Mouse (Mus musculus) kidney, embryonic 16.5 days (tissue): Measurements from ENCODE around the gene Kxd1. TPM values are rescaled to one million over a fixed set of nuclear protein-coding genes. Genes with fewer than 3 reads are reported as not detected.

Source experiments
- ATAC-seq: fragments of 200-750 bp; cut with Nextera tagmentation; 2 replicates; pipeline ENCODE4 v1.8.0; 2017; ENCODE audit warnings: moderate TSS enrichment; ENCODE audit not compliant: low FRiP score, low TSS enrichment
- H3K27ac ChIP-seq: fragments of 300-500 bp; sonication (generic); 2 replicates; pipeline ENCODE4 v1.5.1; 2014; ENCODE audit warnings: low read length
- H3K27me3 ChIP-seq: fragments of 300-500 bp; sonication (generic); 2 replicates; pipeline ENCODE4 v1.6.1; 2014; ENCODE audit warnings: low read length, control low read depth, mixed read lengths; ENCODE audit not compliant: insufficient read depth
- H3K36me3 ChIP-seq: fragments of 300-500 bp; sonication (generic); 2 replicates; pipeline ENCODE4 v1.6.1; 2014; ENCODE audit warnings: low read length, control low read depth, mixed read lengths; ENCODE audit not compliant: insufficient read depth
- H3K4me1 ChIP-seq: fragments of 300-500 bp; sonication (generic); 2 replicates; pipeline ENCODE4 v1.6.1; 2014; ENCODE audit warnings: low read length, control low read depth, mixed read lengths; ENCODE audit not compliant: insufficient read depth
- H3K4me2 ChIP-seq: fragments of 300-500 bp; sonication (generic); replicated peaks from 2 replicates; pipeline ENCODE4 v1.6.1; 2014; ENCODE audit warnings: low read depth, low read length
- H3K4me3 ChIP-seq: fragments of 300-500 bp; sonication (generic); 2 replicates; pipeline ENCODE4 v1.5.1; 2014; ENCODE audit warnings: mild to moderate bottlenecking, low read length
- H3K9ac ChIP-seq: fragments of 300-500 bp; sonication (generic); replicated peaks from 2 replicates; pipeline ENCODE4 v1.6.1; 2014; ENCODE audit warnings: low read length
- H3K9me3 ChIP-seq: fragments of 300-500 bp; sonication (generic); 2 replicates; pipeline ENCODE4 v1.6.1; 2016; ENCODE audit warnings: low read length, control low read depth
- WGBS: fragments of 180-500 bp; shearing (Covaris S2); extraction: QIAGEN DNeasy Blood & Tissue Kit; methylation state at CpG from one replicate; pipeline ENCODE4 v1.1.7; 2014; 5-methylcytosine and 5-hydroxymethylcytosine counted together
- polyA plus RNA-seq: library from polyadenylated mRNA; unstranded; fragments of >200 nt; fragmentation: Nextera tagmentation; extraction: Ambion mirVana; gene quantifications from 2 replicates; pipeline ENCODE4 v1.2.1, GENCODE M21; 2015

The Kxd1 gene
- polyA plus RNA-seq, 1 experiment from 2014 or later = 65.4 TPM

GRCm38 (mm10) chr8:70489576-70489975, 38.2 kb downstream of the Kxd1 start:
- Histone ChIP-seq H3K4me3 (peak overlapping the region; percentile 42), H3K9me3 (no peaks in the 10 kb centered on the region), H3K4me1 (peaks cover 66% of the 10 kb centered on the region), H3K36me3 (no peaks in the 10 kb centered on the region), H3K4me2 (peak overlapping the region; percentile 60), H3K27me3 (peaks cover 99% of the 10 kb centered on the region), H3K9ac (0 out of 2 replicates have a peak overlapping the region, but pooled peaks have one; percentile 39), H3K27ac (no peak overlapping the region)
- 0 out of 2 replicates have a peak, but pooled peaks have one; percentile 27 for ATAC-seq
- WGBS = 0% methylated on average over 40 of the region's 41 CpGs

- 1% methylated on average over 14 of the region's 14 CpGs for WGBS
- H3K4me1 ChIP-seq = peaks cover 60% of the 10 kb centered on the region
- ATAC-seq = no peak
- peak overlapping the region; percentile 60 for H3K4me2 ChIP-seq
- peaks cover 97% of the 10 kb centered on the region for H3K27me3 ChIP-seq
- no peak overlapping the region for H3K27ac ChIP-seq
- no peaks in the 10 kb centered on the region for H3K9me3 ChIP-seq
- H3K9ac ChIP-seq = 0 out of 2 replicates have a peak overlapping the region, but pooled peaks have one; percentile 39
- no peaks in the 10 kb centered on the region for H3K36me3 ChIP-seq
- peak overlapping the region; percentile 42 for H3K4me3 ChIP-seq
Measured at GRCm38 (mm10) chr8:70488931-70489470, 38.8 kb downstream of the Kxd1 start.

DNA sequence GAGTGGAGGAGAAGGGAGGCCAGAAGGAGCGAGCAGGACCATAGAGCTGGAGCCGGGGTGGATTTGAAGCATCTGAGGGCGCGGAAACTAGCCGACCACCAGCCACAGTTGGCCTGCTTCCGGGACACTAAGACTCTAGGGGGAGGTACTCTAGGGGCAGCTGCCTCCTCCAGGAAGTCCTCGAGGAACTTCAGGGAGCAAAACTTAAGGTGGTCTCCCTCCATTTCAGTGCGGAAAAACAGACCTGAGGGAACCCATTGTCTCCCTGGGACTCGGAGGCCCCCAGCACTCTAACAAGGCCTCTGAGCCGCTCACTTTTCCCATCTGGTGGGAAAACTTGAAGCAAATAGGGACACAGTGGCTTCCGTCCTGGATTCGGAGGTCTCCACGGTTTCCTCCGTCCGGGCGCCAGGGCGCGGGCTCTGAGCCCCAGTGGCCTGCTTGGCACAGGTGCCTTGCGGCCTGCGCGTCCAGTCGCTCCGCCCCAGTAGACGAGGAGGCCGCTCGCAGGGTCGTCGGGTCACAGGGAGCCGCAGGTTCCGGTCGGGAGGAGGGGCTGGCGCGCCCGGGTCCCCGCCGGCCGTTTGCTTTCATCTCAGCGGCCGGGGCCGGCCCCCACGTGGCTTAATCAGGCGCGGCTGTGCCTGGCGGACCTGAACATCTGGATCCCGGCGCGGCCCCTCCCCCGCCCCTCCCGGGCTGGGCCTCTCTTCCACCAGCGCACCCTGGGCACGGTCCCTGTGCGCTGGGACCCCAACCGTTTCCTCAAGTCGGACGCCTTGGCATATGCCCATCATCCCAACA, 39.6 kb downstream of the Kxd1 start:
- Histone ChIP-seq H3K4me2 (peak overlapping the region; percentile 58), H3K27me3 (peaks cover 96% of the 10 kb centered on the region), H3K4me3 (peak overlapping the region; percentile 39), H3K27ac (no peak overlapping the region), H3K9me3 (no peaks in the 10 kb centered on the region), H3K4me1 (peaks cover 52% of the 10 kb centered on the region), H3K9ac (peak overlapping the region; percentile 52), H3K36me3 (no peaks in the 10 kb centered on the region)
- peak; percentile 49 for ATAC-seq
- WGBS = 2% methylated on average over 49 of the region's 55 CpGs

DNA sequence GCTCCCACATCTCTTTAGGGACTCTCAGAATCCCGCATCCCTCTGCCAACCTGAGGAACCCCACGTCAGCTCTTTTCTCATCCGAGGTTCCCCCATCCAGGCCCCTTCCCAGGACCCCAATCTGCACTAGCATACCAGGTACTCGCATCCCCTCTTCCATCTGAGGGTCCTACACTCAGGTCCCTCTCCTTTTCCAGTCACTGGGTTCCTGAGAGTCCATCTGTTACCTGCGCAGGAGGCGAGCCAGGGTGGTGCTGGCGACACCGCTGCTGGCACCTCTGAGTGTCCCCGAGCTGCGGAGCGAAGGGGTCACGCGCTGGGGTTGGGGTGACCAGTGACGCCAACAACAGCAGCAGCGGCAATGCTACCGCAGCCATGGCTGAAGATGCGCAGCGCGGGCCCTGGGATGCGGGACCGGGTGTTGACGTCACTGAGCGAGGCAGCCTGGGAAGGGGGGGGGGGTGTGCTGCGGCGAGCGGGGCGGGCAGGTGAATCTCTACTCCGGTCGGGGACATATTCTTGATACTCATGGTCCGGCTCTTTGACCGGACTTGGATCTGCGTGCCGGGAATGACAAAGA, 40.7 kb downstream of the Kxd1 start, which contains the start of gene Tmem59l:
Tmem59l (minus strand) TSS at position 418 of the 580 bp plus-strand sequence.
- Histone ChIP-seq H3K27me3 (peaks cover 86% of the 10 kb centered on the region), H3K36me3 (no peaks in the 10 kb centered on the region), H3K9ac (peak within 1 kb of the TSS; percentile 52), H3K4me1 (peaks cover 41% of the 10 kb centered on the region), H3K27ac (no peak within 1 kb of the TSS), H3K4me2 (peak within 1 kb of the TSS; percentile 58), H3K4me3 (peak within 1 kb of the TSS; percentile 39), H3K9me3 (no peaks in the 10 kb centered on the region)
- ATAC-seq = no peak
- 6% methylated on average over 33 of the region's 33 CpGs for whole genome bisulfite sequencing

DNA sequence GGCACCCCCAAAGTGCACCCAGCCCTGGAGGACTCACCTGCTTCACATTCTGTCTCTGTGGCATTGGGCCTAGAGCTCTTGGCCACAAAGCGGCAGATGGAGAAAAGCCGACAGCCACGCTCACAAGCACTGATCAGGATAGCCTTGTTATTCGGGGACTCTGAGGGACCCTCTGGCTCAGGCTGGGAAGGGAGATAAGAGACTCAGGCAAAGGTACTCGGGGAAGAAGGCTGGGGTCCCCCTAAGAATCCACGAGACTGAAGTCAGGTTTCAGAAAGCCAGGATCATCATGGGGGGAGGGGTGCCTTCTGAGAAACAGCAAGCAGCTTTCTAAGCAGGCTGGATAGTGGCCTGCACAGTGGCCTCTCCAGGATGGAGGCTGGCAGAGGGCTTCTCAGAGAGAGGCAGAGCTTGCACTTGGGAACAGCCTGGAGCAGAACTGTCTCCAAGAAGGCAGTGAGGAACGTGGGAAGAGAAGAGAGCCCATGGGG, 41.5 kb downstream of the Kxd1 start:
- no peak for ATAC-seq
- WGBS = 64% methylated on average over 7 of the region's 7 CpGs
- peaks cover 38% of the 10 kb centered on the region for H3K4me1 ChIP-seq

GRCm38 (mm10) chr8:70482943-70483342, 44.8 kb downstream of the Kxd1 start:
- H3K4me2 ChIP-seq = no peak overlapping the region
- H3K9me3 ChIP-seq = no peaks in the 10 kb centered on the region
- H3K4me1 ChIP-seq = peaks cover 9% of the 10 kb centered on the region
- H3K9ac ChIP-seq = no peak overlapping the region
- peaks cover 56% of the 10 kb centered on the region for H3K27me3 ChIP-seq
- no peaks in the 10 kb centered on the region for H3K36me3 ChIP-seq
- WGBS = 74% methylated on average over 2 of the region's 2 CpGs
- no peak overlapping the region for H3K4me3 ChIP-seq
- no peak overlapping the region for H3K27ac ChIP-seq
- no peak for ATAC-seq

More for the DNA sequence above, 41.5 kb downstream of the Kxd1 start:
- Histone ChIP-seq H3K4me3 (no peak overlapping the region), H3K4me2 (no peak overlapping the region), H3K9me3 (no peaks in the 10 kb centered on the region), H3K9ac (no peak overlapping the region), H3K27me3 (peaks cover 78% of the 10 kb centered on the region), H3K36me3 (no peaks in the 10 kb centered on the region), H3K27ac (no peak overlapping the region)

- Histone ChIP-seq H3K9ac (no peak overlapping the region), H3K4me1 (peaks cover 12% of the 10 kb centered on the region; the same call in 1 of the 2 replicates), H3K4me3 (no peak overlapping the region), H3K4me2 (no peak overlapping the region), H3K27me3 (peaks cover 47% of the 10 kb centered on the region), H3K9me3 (no peaks in the 10 kb centered on the region), H3K36me3 (no peaks in the 10 kb centered on the region), H3K27ac (no peak overlapping the region)
- WGBS = 81% methylated on average over 3 of the region's 3 CpGs
- no peak for ATAC-seq
Measured at GRCm38 (mm10) chr8:70481908-70482307, 45.8 kb downstream of the Kxd1 start.

GRCm38 (mm10) chr8:70477269-70477982, 50.3 kb downstream of the Kxd1 start:
- Histone ChIP-seq H3K4me1 (peaks cover 16% of the 10 kb centered on the region), H3K27me3 (peaks cover 11% of the 10 kb centered on the region; the same call in 1 of the 2 replicates), H3K36me3 (no peaks in the 10 kb centered on the region), H3K9ac (peak overlapping the region; percentile 18; the same call in 1 of the 2 replicates), H3K4me3 (peak overlapping the region; percentile 85), H3K4me2 (peak overlapping the region; percentile 60), H3K9me3 (no peaks in the 10 kb centered on the region), H3K27ac (peak overlapping the region; percentile 63)
- ATAC-seq = peak; percentile 57
- WGBS = 2% methylated on average over 21 of the region's 21 CpGs
